Mouse (Mus musculus) heart, postnatal 36 days (tissue): ENCODE measurements at regions not wholly inside any gene's neighbourhood (a gene's known extent, or its start where the extent isn't known, plus 50 kb on each side); places are given as distances from the start of the nearest gene placed in this dataset.
A peak's percentile ranks its signal among the peaks of the same experiment; 100 is the strongest.

Experiments
- DNase-seq, 2 experiments: peaks; one replicate each; pipeline ENCODE4 v3.0.0; 2021 to 2022
- intact Hi-C: fragments of 180-260 bp; cut with DNase I; formaldehyde crosslinking; loops from one replicate; pipeline ENCODE4 v1.15.1; 2025

- intact Hi-C loops, result no loop called here
- no peak for DNase-seq
Measured at GRCm38 (mm10) chr4:48725660-48726348, 62.5 kb downstream of the Cavin4 start.

GRCm38 (mm10) chr4:48726349-48726835 is 63.1 kb downstream of the Cavin4 start:
- intact Hi-C loops, result no loop called here
- DNase-seq, result no peak

GRCm38 (mm10) chr4:48734854-48735564 is 71.7 kb downstream of the Cavin4 start:
- no peak for DNase-seq
- intact Hi-C loops, result no loop called here

GRCm38 (mm10) chr4:48746237-48746636 is 82.9 kb downstream of the Cavin4 start:
- intact Hi-C loops, result no loop called here
- DNase-seq, result no peak

- intact Hi-C loops, result no loop called here
- no peak for DNase-seq
Measured at GRCm38 (mm10) chr4:48749566-48749965, 86.3 kb downstream of the Cavin4 start.

GRCm38 (mm10) chr4:48750087-48750486 is 86.8 kb downstream of the Cavin4 start:
- intact Hi-C loops, result no loop called here

GRCm38 (mm10) chr4:48754466-48755171 is 91.3 kb downstream of the Cavin4 start:
- DNase-seq, result peak; percentile 36 to 61
- intact Hi-C loops, result no loop called here

More at GRCm38 (mm10) chr4:48750087-48750486, 86.8 kb downstream of the Cavin4 start:
- no peak for DNase-seq

GRCm38 (mm10) chr4:48760625-48761024 is 97.3 kb downstream of the Cavin4 start:
- DNase-seq, result no peak
- intact Hi-C loops, result no loop called here

GRCm38 (mm10) chr4:48766458-48766857 is 103.1 kb downstream of the Cavin4 start:
- intact Hi-C loops, result no loop called here
- DNase-seq, result no peak

GRCm38 (mm10) chr4:48770403-48770953 is 107.2 kb downstream of the Cavin4 start:
- no peak for DNase-seq
- intact Hi-C loops, result loop anchor here (2.0 kb wide), 1 partner anchor 80 kb away; no protein-coding TSS in a partner anchor

- DNase-seq, result peak; percentile 19 to 31
Measured at GRCm38 (mm10) chr4:48770954-48771665, 107.8 kb downstream of the Cavin4 start.

GRCm38 (mm10) chr4:48771836-48772235 is 108.5 kb downstream of the Cavin4 start:
- intact Hi-C loops, result loop anchor here (2.0 kb wide), 1 partner anchor 81 kb away; no protein-coding TSS in a partner anchor
- no peak for DNase-seq

More at GRCm38 (mm10) chr4:48770954-48771665, 107.8 kb downstream of the Cavin4 start:
- intact Hi-C loops, result loop anchor here (2.0 kb wide), 1 partner anchor 80 kb away; no protein-coding TSS in a partner anchor

GRCm38 (mm10) chr4:48779202-48779905 is 116.0 kb downstream of the Cavin4 start:
- peak; percentile 56 to 70 for DNase-seq

GRCm38 (mm10) chr4:48779955-48780354 is 116.6 kb downstream of the Cavin4 start:
- no peak for DNase-seq
- intact Hi-C loops, result loop anchor here (2.0 to 5.0 kb wide), 3 partner anchors 432 to 542 kb away; no protein-coding TSS in a partner anchor

More at GRCm38 (mm10) chr4:48779202-48779905, 116.0 kb downstream of the Cavin4 start:
- intact Hi-C loops, result loop anchor here (2.0 to 5.0 kb wide), 3 partner anchors 433 to 543 kb away; no protein-coding TSS in a partner anchor

GRCm38 (mm10) chr4:48781099-48781498 is 117.8 kb downstream of the Cavin4 start:
- intact Hi-C loops, result no loop called here
- DNase-seq, result no peak

GRCm38 (mm10) chr4:48782686-48783085 is 119.4 kb downstream of the Cavin4 start:
- no peak for DNase-seq
- intact Hi-C loops, result no loop called here

- intact Hi-C loops, result loop anchor here (5.0 kb wide), 1 partner anchor 251 kb away; no protein-coding TSS in a partner anchor
- DNase-seq, result peak in 1 of 2 experiments; percentile 6
Measured at GRCm38 (mm10) chr4:48791096-48791495, 127.8 kb downstream of the Cavin4 start.

- no peak for DNase-seq
- intact Hi-C loops, result no loop called here
Measured at GRCm38 (mm10) chr4:48803777-48804176, 140.5 kb downstream of the Cavin4 start.

GRCm38 (mm10) chr4:48808571-48808970 is 145.3 kb downstream of the Cavin4 start:
- intact Hi-C loops, result no loop called here

More at GRCm38 (mm10) chr4:48808571-48808970, 145.3 kb downstream of the Cavin4 start:
- DNase-seq, result no peak
